Mouse (Mus musculus) thymus, adult 2 months (tissue): ENCODE data around the gene Baiap2l2.

ENCODE experiments used
- CTCF ChIP-seq: fragments of 200-500 bp; IDR thresholded peaks from 2 replicates; pipeline ENCODE4 v1.5.1; 2012; ENCODE audit warnings: mild to moderate bottlenecking, control low read depth, low read length, moderate library complexity, borderline replicate concordance; ENCODE audit not compliant: control insufficient read depth, poor library complexity, insufficient read depth; ENCODE audit errors: extremely low read depth
- POLR2A ChIP-seq: fragments of 200-500 bp; IDR thresholded peaks from 2 replicates; pipeline ENCODE4 v1.6.1; 2012; ENCODE audit warnings: mild to moderate bottlenecking, low read length, control low read depth, moderate library complexity; ENCODE audit not compliant: control insufficient read depth, poor library complexity, insufficient read depth; ENCODE audit errors: extremely low read depth

- TF ChIP-seq CTCF: no peak
- no peak for TF ChIP-seq POLR2A
Measured at GRCm38 (mm10) chr15:79210357-79210756, 75.0 kb downstream of the Baiap2l2 start.
